Mouse (Mus musculus) heart, embryonic 16.5 days (tissue): Measurements from ENCODE around the gene Stxbp2. TPM values are rescaled to one million over a fixed set of nuclear protein-coding genes. Genes with fewer than 3 reads are reported as not detected.

ENCODE experiments used
- ATAC-seq: fragments of 200-750 bp; cut with Nextera tagmentation; replicated peaks from 2 replicates; pipeline ENCODE4 v1.8.0; 2017; ENCODE audit warnings: moderate number of reproducible peaks; ENCODE audit not compliant: insufficient read depth, low FRiP score; ENCODE audit errors: extremely low read depth
- H3K27ac ChIP-seq: fragments of 300-500 bp; sonication (generic); 2 replicates; pipeline ENCODE4 v1.5.1; 2014; ENCODE audit warnings: mild to moderate bottlenecking, low read length, control low read depth, moderate library complexity
- H3K27me3 ChIP-seq: fragments of 300-500 bp; sonication (generic); 2 replicates; pipeline ENCODE4 v1.6.1; 2014; ENCODE audit warnings: low read length, mixed read lengths; ENCODE audit not compliant: control insufficient read depth, insufficient read depth
- H3K36me3 ChIP-seq: fragments of 300-500 bp; sonication (generic); 2 replicates; pipeline ENCODE4 v1.6.1; 2014; ENCODE audit not compliant: control insufficient read depth, insufficient read depth
- H3K4me1 ChIP-seq: fragments of 300-500 bp; sonication (generic); 2 replicates; pipeline ENCODE4 v1.6.1; 2014; ENCODE audit warnings: low read length, mixed read lengths; ENCODE audit not compliant: control insufficient read depth, insufficient read depth
- H3K4me2 ChIP-seq: fragments of 300-500 bp; sonication (generic); 2 replicates; pipeline ENCODE4 v1.6.1; 2014; ENCODE audit warnings: low read depth, mild to moderate bottlenecking, control low read depth, low read length
- H3K4me3 ChIP-seq: fragments of 300-500 bp; sonication (generic); 2 replicates; pipeline ENCODE4 v1.5.1; 2014; ENCODE audit warnings: mild to moderate bottlenecking, control low read depth, low read length
- H3K9ac ChIP-seq: fragments of 300-500 bp; sonication (generic); 2 replicates; pipeline ENCODE4 v1.6.1; 2014; ENCODE audit warnings: low read length, control low read depth
- H3K9me3 ChIP-seq: fragments of 300-500 bp; sonication (generic); replicated peaks from 2 replicates; pipeline ENCODE4 v1.6.1; 2016; ENCODE audit warnings: low read length; ENCODE audit not compliant: control insufficient read depth
- WGBS: fragments of 180-500 bp; shearing (Covaris S2); extraction: QIAGEN DNeasy Blood & Tissue Kit; methylation state at CpG from one replicate; pipeline ENCODE4 v1.1.7; 2014; 5-methylcytosine and 5-hydroxymethylcytosine counted together
- polyA plus RNA-seq: library from polyadenylated mRNA; unstranded; fragments of >200 nt; fragmentation: Nextera tagmentation; extraction: Ambion mirVana; gene quantifications from 2 replicates; pipeline ENCODE4 v1.2.1, GENCODE M21; 2015

Stxbp2 gene
- polyA plus RNA-seq, 1 experiment from 2014 or later = 50.4 TPM

DNA sequence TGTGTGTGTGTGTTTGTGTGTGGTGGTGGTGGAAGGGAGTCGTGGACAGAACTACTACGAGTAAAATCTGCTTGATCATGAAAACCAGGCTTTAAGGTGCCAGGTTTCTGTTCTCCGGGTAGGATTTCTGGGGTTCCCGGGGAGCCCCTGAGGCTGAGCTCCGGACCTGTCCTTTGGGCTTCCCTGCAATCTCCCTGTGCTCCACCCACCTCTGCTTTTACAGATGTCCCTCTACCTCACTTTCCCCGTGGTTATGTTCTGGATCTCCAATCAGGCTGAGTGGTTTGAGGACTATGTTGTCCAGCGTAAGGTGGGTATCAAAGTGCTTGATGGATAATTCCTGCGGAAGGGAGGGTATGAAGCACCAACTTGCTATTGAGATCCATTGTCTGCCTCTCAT, 8.6 kb upstream of the Stxbp2 start:
- no peak for ATAC-seq
- Histone ChIP-seq H3K4me2 (peak overlapping the region; percentile 92), H3K36me3 (peaks cover 14% of the 10 kb centered on the region), H3K4me1 (peaks cover 16% of the 10 kb centered on the region), H3K4me3 (peak overlapping the region; percentile 92), H3K27ac (no peak overlapping the region), H3K27me3 (no peaks in the 10 kb centered on the region), H3K9me3 (no peaks in the 10 kb centered on the region), H3K9ac (no peak overlapping the region)
- WGBS = 59% methylated on average over 8 of the region's 8 CpGs

DNA sequence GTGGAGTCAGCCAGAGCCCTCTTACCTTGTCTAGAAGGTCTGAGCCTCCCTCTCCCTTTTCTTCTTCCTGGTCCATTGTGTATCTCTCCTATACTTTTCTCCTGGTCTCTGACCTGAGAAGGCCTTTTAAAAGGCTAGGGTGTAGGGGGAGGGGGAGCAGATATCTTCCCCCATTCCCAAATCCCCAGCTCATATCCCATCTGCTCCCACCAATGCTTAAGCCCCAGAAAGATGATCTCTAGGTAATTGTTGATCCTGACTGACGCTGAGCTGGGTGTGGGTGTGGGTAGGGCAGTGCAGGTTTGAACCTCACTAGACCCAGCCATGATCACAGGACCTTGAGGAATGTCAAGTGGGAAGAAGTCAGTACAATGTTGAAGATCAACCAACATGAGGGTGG, 5.3 kb upstream of the Stxbp2 start, which contains the start of gene Pcp2:
Pcp2 (minus strand) TSS at position 101 of the 400 bp plus-strand sequence.
- peaks cover 13% of the 10 kb centered on the region for H3K4me1 ChIP-seq
- 68% methylated on average over 1 of the region's 1 CpGs for WGBS
- H3K9ac ChIP-seq = no peak within 1 kb of the TSS
- no peak within 1 kb of the TSS for H3K27ac ChIP-seq
- no peak for ATAC-seq
- no peak within 1 kb of the TSS for H3K4me2 ChIP-seq
- no peak within 1 kb of the TSS for H3K4me3 ChIP-seq
- H3K27me3 ChIP-seq = no peaks in the 10 kb centered on the region
- no peaks in the 10 kb centered on the region for H3K9me3 ChIP-seq
- H3K36me3 ChIP-seq = no peaks in the 10 kb centered on the region

DNA sequence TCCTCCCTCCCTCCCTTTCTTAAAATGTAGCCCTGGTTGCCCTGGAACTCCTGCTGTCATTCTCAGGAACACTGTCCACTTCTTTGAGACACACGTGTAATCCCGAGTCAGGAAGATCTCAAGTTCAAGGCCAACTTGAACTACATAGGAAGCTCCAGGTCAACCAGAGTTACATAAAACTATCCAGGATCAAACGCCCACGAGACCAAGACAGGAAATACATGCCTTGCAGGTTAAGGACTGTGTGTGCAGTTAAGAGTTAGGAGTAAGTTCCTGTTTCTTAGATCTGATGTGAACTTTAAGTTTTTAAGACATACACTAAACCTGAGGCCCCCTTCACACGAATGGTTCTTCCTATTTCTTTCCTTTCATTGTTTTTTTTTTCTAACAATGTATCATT, 3.8 kb upstream of the Stxbp2 start:
- Histone ChIP-seq H3K36me3 (no peaks in the 10 kb centered on the region), H3K4me1 (peaks cover 8% of the 10 kb centered on the region), H3K9ac (no peak overlapping the region), H3K4me3 (no peak overlapping the region), H3K27ac (no peak overlapping the region), H3K27me3 (no peaks in the 10 kb centered on the region), H3K4me2 (no peak overlapping the region), H3K9me3 (no peaks in the 10 kb centered on the region)
- WGBS = 46% methylated on average over 5 of the region's 5 CpGs
- no peak for ATAC-seq

DNA sequence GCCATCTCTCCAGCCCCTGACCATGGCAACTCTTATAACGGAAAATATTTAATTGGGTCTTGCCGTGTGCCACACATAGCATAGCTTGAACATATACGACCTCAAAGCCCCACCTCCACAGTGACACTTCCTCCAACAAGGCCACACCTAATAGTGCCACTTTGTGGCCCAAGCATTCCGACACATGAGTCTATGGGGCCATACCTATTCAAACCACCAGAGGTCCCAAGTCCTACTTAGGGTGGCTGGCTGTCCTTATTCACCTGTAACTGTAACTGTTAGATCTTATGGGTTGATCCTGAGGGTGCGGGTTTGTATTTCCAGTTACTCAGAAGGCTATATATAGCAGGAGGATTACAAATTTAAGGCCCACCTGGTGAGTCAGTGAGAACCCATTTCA, 2.7 kb upstream of the Stxbp2 start:
- no peaks in the 10 kb centered on the region for H3K36me3 ChIP-seq
- H3K9me3 ChIP-seq = no peaks in the 10 kb centered on the region
- no peaks in the 10 kb centered on the region for H3K27me3 ChIP-seq
- 25% methylated on average over 5 of the region's 5 CpGs for WGBS
- no peak for ATAC-seq
- H3K4me1 ChIP-seq = peaks cover 5% of the 10 kb centered on the region; the same call in 1 of the 2 replicates
- H3K4me2 ChIP-seq = no peak overlapping the region
- no peak overlapping the region for H3K4me3 ChIP-seq
- H3K27ac ChIP-seq = no peak overlapping the region
- no peak overlapping the region for H3K9ac ChIP-seq

GRCm38 (mm10) chr8:3631478-3631875, 722 bp downstream of the Stxbp2 start:
- H3K9me3 ChIP-seq = no peaks in the 10 kb centered on the region
- 9% methylated on average over 8 of the region's 8 CpGs for WGBS
- H3K36me3 ChIP-seq = no peaks in the 10 kb centered on the region
- ATAC-seq = peak; percentile 15; the same call in 1 of the 2 replicates
- no peaks in the 10 kb centered on the region for H3K27me3 ChIP-seq
- H3K4me3 ChIP-seq = peak overlapping the region; percentile 54
- H3K27ac ChIP-seq = no peak overlapping the region
- H3K4me1 ChIP-seq = peaks cover 5% of the 10 kb centered on the region; the same call in 1 of the 2 replicates
- H3K4me2 ChIP-seq = peak overlapping the region; percentile 85
- peak overlapping the region; percentile 69 for H3K9ac ChIP-seq

- Histone ChIP-seq H3K4me3 (no peak overlapping the region), H3K9me3 (no peaks in the 10 kb centered on the region), H3K27me3 (no peaks in the 10 kb centered on the region), H3K4me1 (no peaks in the 10 kb centered on the region), H3K4me2 (no peak overlapping the region), H3K36me3 (no peaks in the 10 kb centered on the region), H3K9ac (no peak overlapping the region), H3K27ac (no peak overlapping the region)
- WGBS = 25% methylated on average over 5 of the region's 5 CpGs
- no peak for ATAC-seq
Measured at GRCm38 (mm10) chr8:3645804-3646203, 15.0 kb downstream of the Stxbp2 start.

- Histone ChIP-seq H3K9me3 (no peaks in the 10 kb centered on the region), H3K36me3 (no peaks in the 10 kb centered on the region), H3K27ac (no peak overlapping the region), H3K4me1 (no peaks in the 10 kb centered on the region), H3K27me3 (no peaks in the 10 kb centered on the region), H3K9ac (no peak overlapping the region), H3K4me3 (no peak overlapping the region), H3K4me2 (no peak overlapping the region)
- 78% methylated on average over 6 of the region's 6 CpGs for WGBS
- ATAC-seq = no peak
Measured at GRCm38 (mm10) chr8:3646824-3647531, 16.2 kb downstream of the Stxbp2 start.

DNA sequence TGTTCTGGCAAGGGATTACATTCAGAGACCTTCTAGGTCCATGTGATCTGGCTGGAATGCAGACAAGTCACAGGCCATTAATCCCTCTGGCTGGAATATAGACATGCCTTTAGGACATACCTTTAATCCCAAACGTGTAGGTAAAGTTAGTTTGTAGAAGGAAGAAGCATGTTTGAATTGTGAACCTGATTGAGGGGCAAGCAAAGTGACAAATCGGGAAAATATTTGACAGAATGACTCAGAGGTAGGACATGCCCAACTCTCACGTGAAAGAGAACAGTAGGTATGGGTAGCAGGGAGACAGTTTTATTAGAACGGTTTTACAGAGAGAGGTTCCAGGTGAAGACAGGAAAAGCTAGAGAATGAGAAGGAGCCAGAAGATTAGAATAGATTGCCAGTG, 16.8 kb downstream of the Stxbp2 start:
- H3K9me3 ChIP-seq = no peaks in the 10 kb centered on the region

DNA sequence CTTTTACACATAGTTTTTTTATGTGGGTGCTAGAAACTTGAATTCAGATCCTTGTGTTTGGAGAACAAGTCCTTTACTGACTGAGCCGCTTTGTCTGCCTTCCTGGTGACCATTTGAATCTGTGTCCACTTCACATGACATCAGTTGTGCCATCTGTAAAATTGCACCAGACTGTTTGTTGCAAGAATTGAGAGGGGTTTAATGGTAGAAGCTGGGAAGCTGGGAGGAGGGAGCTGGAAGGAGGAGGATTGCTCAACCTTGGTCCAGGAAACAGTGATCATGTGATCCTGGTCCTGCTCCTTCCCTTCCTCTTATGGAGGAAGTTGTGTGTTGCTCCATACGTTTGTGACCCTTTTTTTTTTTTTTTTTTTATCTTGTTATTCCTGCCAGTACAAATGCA, 17.5 kb downstream of the Stxbp2 start:
- H3K4me3 ChIP-seq = no peak overlapping the region
- ATAC-seq = no peak
- no peaks in the 10 kb centered on the region for H3K4me1 ChIP-seq
- H3K27me3 ChIP-seq = no peaks in the 10 kb centered on the region
- H3K27ac ChIP-seq = no peak overlapping the region
- H3K4me2 ChIP-seq = no peak overlapping the region
- WGBS = 49% methylated on average over 2 of the region's 2 CpGs
- no peak overlapping the region for H3K9ac ChIP-seq
- H3K9me3 ChIP-seq = no peaks in the 10 kb centered on the region
- no peaks in the 10 kb centered on the region for H3K36me3 ChIP-seq

More for the DNA sequence above, 16.8 kb downstream of the Stxbp2 start:
- no peaks in the 10 kb centered on the region for H3K36me3 ChIP-seq
- H3K4me1 ChIP-seq = no peaks in the 10 kb centered on the region
- H3K27me3 ChIP-seq = no peaks in the 10 kb centered on the region
- no peak overlapping the region for H3K9ac ChIP-seq
- ATAC-seq = no peak
- 70% methylated on average over 4 of the region's 4 CpGs for WGBS
- H3K4me3 ChIP-seq = no peak overlapping the region
- H3K27ac ChIP-seq = no peak overlapping the region
- H3K4me2 ChIP-seq = no peak overlapping the region
